Mouse (Mus musculus): ENCODE data around the gene Prkci. TPM values are rescaled to one million over a fixed set of nuclear protein-coding genes. Genes with fewer than 3 reads are reported as not detected.

The Prkci gene
- 10 to 100 TPM; 14.7 to 16.7 TPM for total RNA-seq (2023)

DNA sequence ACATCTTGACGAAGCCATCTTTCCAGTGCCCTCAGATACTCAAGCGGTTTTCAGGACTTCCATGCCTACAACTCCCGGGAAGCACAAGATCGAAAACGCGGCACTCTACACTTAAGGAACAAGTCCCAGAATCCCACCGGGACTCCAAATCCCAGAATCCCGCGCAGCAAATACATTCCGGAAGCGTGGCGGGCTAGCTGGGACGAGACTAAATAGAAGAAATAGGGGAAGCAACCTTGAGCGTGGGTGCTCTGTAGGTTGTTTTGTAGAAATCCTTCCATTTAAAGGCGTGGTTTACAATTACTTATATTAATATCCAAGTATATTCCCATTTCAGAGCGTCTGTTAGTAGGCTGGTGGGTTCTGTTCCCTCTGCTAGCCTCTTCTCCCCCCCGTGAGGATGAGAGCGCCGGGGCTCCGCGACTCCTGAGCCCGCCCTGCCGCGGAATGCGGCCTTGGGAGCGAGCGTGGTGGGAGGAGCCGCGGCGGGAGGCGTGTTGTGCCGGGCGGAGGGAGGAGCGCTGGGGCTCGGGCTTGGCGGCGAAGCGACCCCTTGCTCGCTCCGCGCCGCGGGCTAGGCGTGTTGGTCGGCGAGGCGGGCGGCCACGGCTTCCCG is at the start of gene Prkci:
Prkci (plus strand) TSS at position 465 of the 616 bp plus-strand sequence.

DNA sequence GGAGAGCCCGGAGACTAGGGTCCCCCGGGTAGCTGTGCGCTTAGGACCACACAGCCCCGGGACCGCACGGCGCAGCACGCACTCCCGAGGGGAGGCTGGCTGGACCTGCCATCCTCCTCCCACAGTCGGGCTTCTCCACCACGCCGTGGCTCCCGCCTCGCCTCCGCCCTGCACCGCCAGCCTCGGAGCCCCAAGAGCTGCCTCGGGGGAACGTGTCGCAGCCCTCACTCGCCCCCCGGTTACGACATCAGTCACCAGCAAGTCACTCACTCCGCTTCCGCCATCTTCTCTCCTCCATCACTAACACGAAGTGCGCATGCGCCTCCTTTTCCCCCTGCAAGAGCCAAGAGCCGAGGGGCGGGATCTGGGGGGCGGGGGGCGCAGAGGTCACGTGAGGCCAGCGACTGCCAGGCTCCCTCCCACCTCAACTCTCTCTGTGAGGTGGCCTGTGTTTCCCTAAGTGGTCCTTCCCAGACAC is 26.4 kb upstream of the Prkci start, which contains the start of gene Phc3:
Phc3 (minus strand) TSS at position 312 of the 478 bp plus-strand sequence.

DNA sequence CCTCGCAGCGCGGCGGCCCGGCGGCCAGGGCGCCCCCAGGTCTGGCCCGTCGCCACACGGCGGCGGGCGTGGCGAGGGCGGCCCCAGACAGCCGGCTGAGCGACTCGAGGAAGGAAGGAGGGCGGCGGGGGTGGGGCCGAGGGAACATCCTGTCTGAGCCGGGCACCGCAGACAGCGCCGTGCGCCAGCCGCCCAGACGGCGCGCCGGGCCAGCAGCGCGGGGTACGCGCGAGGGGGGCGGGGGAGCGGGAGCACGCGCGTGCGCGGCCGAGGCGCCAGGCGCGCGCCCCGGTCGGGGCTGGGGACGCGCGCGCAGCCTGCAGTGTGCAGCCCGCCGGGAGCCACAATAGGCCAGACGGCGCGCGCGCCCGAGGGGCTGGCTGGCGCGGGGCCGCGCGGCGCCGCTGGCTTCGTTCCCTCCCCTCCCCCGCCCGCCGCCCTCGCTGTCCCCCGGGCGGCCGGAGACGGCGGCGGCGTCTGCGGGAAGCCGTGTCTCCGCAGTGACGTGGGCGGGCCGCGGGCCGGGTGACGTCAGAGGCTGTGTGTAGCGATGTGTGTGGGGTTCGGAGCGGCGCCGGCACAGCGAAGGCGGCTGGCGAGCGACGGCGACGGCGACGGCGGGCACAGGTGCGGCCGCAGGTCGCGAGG is 99.1 kb downstream of the Prkci start, which contains the start of gene Skil:
Skil (plus strand) TSS at position 528 of the 648 bp plus-strand sequence.

Other genes starting within 250 kb of the Prkci start
- not detected for gene Samd7, start 249.5 kb upstream of the Prkci start, total RNA-seq (2023)
- gene Sec62, start 202.9 kb upstream of the Prkci start, total RNA-seq (2023): 10 to 100 TPM; 46.8 to 48.6 TPM
- gene Gpr160, start 139.8 kb upstream of the Prkci start, total RNA-seq (2023): 10 to 100 TPM; 26.0 to 30.0 TPM
- 10 to 100 TPM; 32.1 to 34.0 TPM for gene Phc3, start 26.3 kb upstream of the Prkci start, total RNA-seq (2023)
- gene Skil, start 99.3 kb downstream of the Prkci start, total RNA-seq (2023): 10 to 100 TPM; 37.0 to 41.9 TPM
- gene Cldn11, start 154.2 kb downstream of the Prkci start, total RNA-seq (2023): not detected